Mouse (Mus musculus): ENCODE results near the gene Gapdhs. TPM values are rescaled to one million over a fixed set of nuclear protein-coding genes. Genes with fewer than 3 reads are reported as not detected.
"Not testable (repeated sequence)": the region's sequence is repeated elsewhere in the genome, so short reads cannot be mapped to it uniquely, and the experiment has no call there.

Gene Gapdhs
- polyA plus RNA-seq, 1 experiment from 2014 or later, result not detected

DNA sequence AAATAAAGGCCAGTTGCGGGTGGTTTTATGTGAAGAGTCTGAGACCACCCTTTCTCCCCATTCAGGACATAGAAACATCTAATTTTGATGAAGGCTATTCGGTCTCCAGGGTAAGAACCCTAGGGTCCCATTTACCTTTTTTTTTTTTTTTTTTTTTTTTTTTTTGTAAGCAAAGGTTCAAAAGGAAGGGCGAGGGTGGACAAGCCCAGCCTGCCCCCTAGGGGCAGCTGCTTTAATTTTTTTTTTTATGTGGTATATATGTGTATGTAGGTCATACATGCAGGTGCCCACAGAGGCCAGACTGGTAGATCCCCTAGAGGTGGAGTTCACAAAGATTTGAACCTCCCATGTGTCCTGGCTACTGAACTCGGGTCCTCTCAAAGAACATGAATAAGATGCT lies 22.9 kb upstream of the Gapdhs start:
- Histone ChIP-seq H3K4me2 (no peak overlapping the region), H3K27ac (no peak overlapping the region), H3K4me1 (peaks cover 11% of the 10 kb centered on the region), H3K9ac (no peak overlapping the region), H3K4me3 (no peak overlapping the region), H3K36me3 (no peaks in the 10 kb centered on the region), H3K27me3 (replicated peaks) (peaks cover 41% of the 10 kb centered on the region), H3K9me3 (replicated peaks) (0 out of 2 replicates have a peak, but pooled peaks cover 1% of the 10 kb centered on the region)
- WGBS (ENCODE audit: insufficient replicate concordance), result 64% methylated on average over 4 of the region's 4 CpGs
- no peak for ATAC-seq

DNA sequence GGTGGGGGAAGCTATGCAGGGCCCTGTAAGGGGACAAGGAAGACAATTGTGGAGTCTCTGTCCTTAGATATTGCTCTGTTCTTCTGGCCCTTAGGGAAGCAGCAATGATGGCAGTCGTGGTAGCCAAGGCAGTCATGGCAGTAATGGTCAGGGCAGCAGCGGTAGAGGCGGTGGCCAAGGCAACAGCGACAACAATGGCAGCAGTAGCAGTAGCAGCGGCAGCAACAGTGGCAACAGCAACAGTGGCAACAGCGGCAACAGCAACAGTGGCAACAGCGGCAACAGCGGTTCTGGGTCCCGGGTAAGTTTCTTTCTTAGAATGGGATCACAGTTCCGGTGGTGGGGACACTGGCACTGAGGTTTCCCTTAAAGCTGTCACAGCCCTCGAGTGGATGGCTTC lies 21.7 kb upstream of the Gapdhs start:
- peaks cover 22% of the 10 kb centered on the region for H3K4me1 ChIP-seq
- no peak overlapping the region for H3K9ac ChIP-seq
- no peak for ATAC-seq
- no peak overlapping the region for H3K4me2 ChIP-seq
- no peaks in the 10 kb centered on the region for H3K9me3 ChIP-seq (replicated peaks)
- no peak overlapping the region for H3K27ac ChIP-seq
- no peaks in the 10 kb centered on the region for H3K36me3 ChIP-seq
- H3K4me3 ChIP-seq, result no peak overlapping the region
- WGBS (ENCODE audit: insufficient replicate concordance), result 38% methylated on average over 11 of the region's 11 CpGs
- H3K27me3 ChIP-seq (replicated peaks), result peaks cover 41% of the 10 kb centered on the region

GRCm38 (mm10) chr7:30763456-30763855 lies 20.0 kb upstream of the Gapdhs start, which contains the start of gene Dmkn:
Gene Dmkn (plus strand): TSS chr7:30763756.
- WGBS (ENCODE audit: insufficient replicate concordance), result 49% methylated on average over 5 of the region's 5 CpGs
- Histone ChIP-seq H3K9me3 (replicated peaks) (no peaks in the 10 kb centered on the region), H3K36me3 (no peaks in the 10 kb centered on the region), H3K4me1 (peaks cover 22% of the 10 kb centered on the region), H3K27me3 (replicated peaks) (peaks cover 36% of the 10 kb centered on the region), H3K9ac (no peak within 1 kb of the TSS), H3K27ac (no peak within 1 kb of the TSS), H3K4me3 (no peak within 1 kb of the TSS), H3K4me2 (no peak within 1 kb of the TSS)
- no peak for ATAC-seq

DNA sequence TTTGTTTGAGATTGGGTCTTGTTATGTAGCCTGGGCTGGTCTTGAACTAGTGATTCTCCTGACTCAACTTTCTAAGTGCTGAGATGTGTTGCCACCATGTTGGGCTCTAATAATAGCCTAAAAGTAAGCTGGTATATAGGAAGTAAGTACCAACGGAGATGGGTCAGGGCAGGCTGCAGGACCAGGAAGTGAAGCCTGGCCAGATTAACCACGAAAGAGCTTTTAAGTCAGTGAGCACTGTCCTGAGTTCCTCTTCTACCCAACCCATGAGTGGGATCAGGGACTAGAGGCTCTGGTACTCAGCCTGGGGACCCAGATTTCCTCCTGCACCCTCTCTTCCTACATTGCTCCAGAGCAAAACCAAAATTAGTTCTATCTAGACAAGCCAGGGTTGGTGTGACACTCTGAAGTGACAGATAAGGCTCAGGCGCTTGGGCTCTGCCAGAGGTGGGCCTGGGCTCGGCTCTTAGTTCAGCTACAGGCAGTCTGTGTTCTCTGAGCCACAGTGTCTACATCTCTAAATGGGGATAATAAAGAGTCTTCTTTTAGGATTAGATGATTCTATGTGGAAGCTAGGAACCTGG lies 18.4 kb upstream of the Gapdhs start:
- 12% methylated on average over 4 of the region's 4 CpGs for WGBS (ENCODE audit: insufficient replicate concordance)
- ATAC-seq, result peak; percentile 60
- H3K9ac ChIP-seq, result no peak overlapping the region
- no peaks in the 10 kb centered on the region for H3K9me3 ChIP-seq (replicated peaks)
- no peak overlapping the region for H3K27ac ChIP-seq
- H3K27me3 ChIP-seq (replicated peaks), result peaks cover 36% of the 10 kb centered on the region
- H3K4me2 ChIP-seq, result no peak overlapping the region
- H3K36me3 ChIP-seq, result no peaks in the 10 kb centered on the region
- H3K4me1 ChIP-seq, result peaks cover 22% of the 10 kb centered on the region
- no peak overlapping the region for H3K4me3 ChIP-seq

GRCm38 (mm10) chr7:30758853-30759252 lies 15.4 kb upstream of the Gapdhs start:
- ATAC-seq, result no peak
- H3K4me1 ChIP-seq, result peaks cover 22% of the 10 kb centered on the region
- no peak overlapping the region for H3K9ac ChIP-seq
- peaks cover 5% of the 10 kb centered on the region; the same call in 1 of the 2 replicates for H3K36me3 ChIP-seq
- H3K4me2 ChIP-seq, result no peak overlapping the region
- H3K27ac ChIP-seq, result no peak overlapping the region
- no peak overlapping the region for H3K4me3 ChIP-seq
- 0 out of 2 replicates have a peak, but pooled peaks cover 9% of the 10 kb centered on the region for H3K9me3 ChIP-seq (replicated peaks)
- 29% methylated on average over 4 of the region's 4 CpGs for WGBS (ENCODE audit: insufficient replicate concordance)
- peaks cover 12% of the 10 kb centered on the region for H3K27me3 ChIP-seq (replicated peaks)

- no peak for ATAC-seq
- Histone ChIP-seq H3K36me3 (peaks cover 5% of the 10 kb centered on the region; the same call in 1 of the 2 replicates), H3K4me3 (no peak overlapping the region), H3K9ac (no peak overlapping the region), H3K4me2 (no peak overlapping the region), H3K9me3 (replicated peaks) (0 out of 2 replicates have a peak, but pooled peaks cover 9% of the 10 kb centered on the region), H3K4me1 (peaks cover 16% of the 10 kb centered on the region), H3K27ac (no peak overlapping the region), H3K27me3 (replicated peaks) (no peaks in the 10 kb centered on the region; the same call in 1 of the 2 replicates)
- WGBS (ENCODE audit: insufficient replicate concordance), result 62% methylated on average over 3 of the region's 3 CpGs
Measured at GRCm38 (mm10) chr7:30757001-30757400, 13.5 kb upstream of the Gapdhs start.

DNA sequence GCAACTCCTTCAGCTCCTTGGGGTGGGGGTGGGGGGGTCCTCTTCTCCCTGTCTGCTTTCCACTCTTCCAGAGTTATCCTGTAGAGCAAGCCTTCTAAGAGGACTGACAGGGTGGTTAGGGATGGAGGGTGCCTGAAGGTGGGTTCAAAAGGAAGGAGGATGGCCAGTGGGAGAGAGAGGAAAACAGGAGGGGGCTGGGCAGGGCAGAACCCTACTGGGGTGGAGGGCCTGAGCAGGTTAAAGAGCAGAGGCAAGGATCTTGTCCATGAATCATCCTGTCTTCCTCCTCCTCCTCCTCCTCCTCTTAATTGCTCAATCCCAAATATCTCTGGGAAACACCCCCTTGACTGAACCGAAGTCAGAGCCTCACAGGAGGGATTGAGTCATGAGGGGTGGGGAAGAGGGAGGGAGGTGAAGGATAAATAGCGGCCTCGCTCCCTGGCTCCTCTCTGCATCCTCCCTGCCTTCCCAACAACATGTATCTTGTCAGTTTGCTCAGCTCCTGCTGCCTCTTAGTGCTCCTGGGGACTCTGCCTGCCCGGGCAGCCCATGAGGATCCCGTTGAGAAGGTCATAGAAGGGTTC lies 7.7 kb upstream of the Gapdhs start, which contains the start of gene Sbsn:
Gene Sbsn, plus strand, starts transcription at position 386 of the 584 bp plus-strand sequence.
- peaks cover 5% of the 10 kb centered on the region; the same call in 1 of the 2 replicates for H3K36me3 ChIP-seq
- no peak within 1 kb of the TSS for H3K4me2 ChIP-seq
- no peak within 1 kb of the TSS for H3K4me3 ChIP-seq
- 46% methylated on average over 5 of the region's 5 CpGs for WGBS (ENCODE audit: insufficient replicate concordance)
- no peaks in the 10 kb centered on the region for H3K27me3 ChIP-seq (replicated peaks)
- no peak for ATAC-seq
- H3K27ac ChIP-seq, result no peak within 1 kb of the TSS
- H3K4me1 ChIP-seq, result no peaks in the 10 kb centered on the region
- H3K9ac ChIP-seq, result no peak within 1 kb of the TSS
- 0 out of 2 replicates have a peak, but pooled peaks cover 9% of the 10 kb centered on the region for H3K9me3 ChIP-seq (replicated peaks)

- H3K4me3 ChIP-seq, result no peak overlapping the region
- 0 out of 2 replicates have a peak, but pooled peaks cover 5% of the 10 kb centered on the region for H3K9me3 ChIP-seq (replicated peaks)
- WGBS (ENCODE audit: insufficient replicate concordance), result 73% methylated on average over 13 of the region's 13 CpGs
- no peaks in the 10 kb centered on the region for H3K4me1 ChIP-seq
- H3K9ac ChIP-seq, result no peak overlapping the region
- H3K27ac ChIP-seq, result no peak overlapping the region
- H3K4me2 ChIP-seq, result no peak overlapping the region
- no peak for ATAC-seq
- H3K36me3 ChIP-seq, result peaks cover 1% of the 10 kb centered on the region; the same call in 1 of the 2 replicates
- H3K27me3 ChIP-seq (replicated peaks), result no peaks in the 10 kb centered on the region
Measured at GRCm38 (mm10) chr7:30749824-30750606, 6.5 kb upstream of the Gapdhs start.

GRCm38 (mm10) chr7:30747525-30748204 lies 4.2 kb upstream of the Gapdhs start:
- H3K4me1 ChIP-seq, result peaks cover 6% of the 10 kb centered on the region; the same call in 1 of the 2 replicates
- H3K4me2 ChIP-seq, result no peak overlapping the region
- H3K36me3 ChIP-seq, result no peaks in the 10 kb centered on the region
- no peak overlapping the region for H3K27ac ChIP-seq
- no peak for ATAC-seq
- no peaks in the 10 kb centered on the region for H3K27me3 ChIP-seq (replicated peaks)
- no peak overlapping the region for H3K9ac ChIP-seq
- H3K4me3 ChIP-seq, result no peak overlapping the region
- 73% methylated on average over 7 of the region's 7 CpGs for WGBS (ENCODE audit: insufficient replicate concordance)
- no peaks in the 10 kb centered on the region for H3K9me3 ChIP-seq (replicated peaks)

DNA sequence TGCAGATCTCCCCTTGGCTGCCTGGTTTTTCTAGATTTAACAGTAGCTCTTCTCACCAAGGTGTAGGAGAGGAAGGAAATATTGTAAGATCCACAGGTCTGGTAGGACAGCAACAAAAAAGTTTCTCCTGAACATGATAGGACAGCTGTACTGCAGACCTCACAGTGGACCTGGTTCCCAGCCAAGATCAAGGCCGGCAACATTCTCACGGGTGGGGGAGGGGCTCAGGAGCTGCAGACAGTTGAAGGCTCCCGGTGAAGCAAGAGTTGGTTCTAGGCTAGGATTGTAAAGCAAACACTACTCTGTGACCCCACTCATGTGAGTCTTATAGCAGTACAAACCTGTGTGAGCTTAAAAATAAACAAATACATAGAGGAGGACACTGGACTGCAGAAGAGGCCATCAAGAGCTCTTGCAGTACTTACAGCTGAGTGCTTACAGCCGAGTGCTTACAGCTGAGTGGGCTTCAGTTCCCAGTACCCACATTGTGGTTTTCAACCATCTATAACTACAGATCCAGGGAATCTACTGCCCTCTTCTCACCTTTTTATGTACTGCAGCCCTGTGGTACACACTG lies 629 bp upstream of the Gapdhs start:
- no peak overlapping the region for H3K4me3 ChIP-seq
- no peak for ATAC-seq
- no peaks in the 10 kb centered on the region for H3K27me3 ChIP-seq (replicated peaks)
- H3K9ac ChIP-seq, result no peak overlapping the region
- H3K27ac ChIP-seq, result no peak overlapping the region
- no peaks in the 10 kb centered on the region for H3K9me3 ChIP-seq (replicated peaks)
- no peak overlapping the region for H3K4me2 ChIP-seq
- H3K4me1 ChIP-seq, result peaks cover 6% of the 10 kb centered on the region; the same call in 1 of the 2 replicates
- WGBS (ENCODE audit: insufficient replicate concordance), result 35% methylated on average over 4 of the region's 4 CpGs
- peaks cover 4% of the 10 kb centered on the region; the same call in 1 of the 2 replicates for H3K36me3 ChIP-seq

GRCm38 (mm10) chr7:30742570-30742969 lies 911 bp downstream of the Gapdhs start:
- H3K9ac ChIP-seq; H3K9me3 ChIP-seq (replicated peaks); H3K4me1 ChIP-seq; H3K4me3 ChIP-seq; H3K27ac ChIP-seq; H3K27me3 ChIP-seq (replicated peaks); H3K36me3 ChIP-seq; H3K4me2 ChIP-seq; ATAC-seq: not testable (repeated sequence)
- WGBS (ENCODE audit: insufficient replicate concordance), result 69% methylated on average over 2 of the region's 2 CpGs

Data from liver, embryonic 12.5 days (tissue).